ENCODE assay signal across 13 mouse cellular contexts in genomic region chr19:57900037-57900436, GRCm38 (mm10).
DNase-seq lines count a peak whose midpoint lies in the region; ATAC-seq and TF ChIP-seq lines count a peak whose summit lies in the region.
"Had no signal": no experiment of that assay in that cellular context is flagged by ENCODE, and none has a peak within 500 bp of the region (broad histone marks: within the 10 kb centered on the region; RNA-seq: fewer than 3 reads in every experiment).

No protein-coding gene starts in this region.

- ATAC-seq in hindbrain, postnatal 0 days: no peak
- no peak for ATAC-seq in hindbrain, embryonic 12.5 days (ENCODE audit: low FRiP score)
- ATAC-seq in lung, embryonic 14.5 days (ENCODE audit: insufficient read depth): no peak
- ATAC-seq in Patski: no peak

- CTCF ChIA-PET in Patski (lab: Charles Lee): interaction anchor here (0.9 to 2.3 kb wide), 7 partner anchors 9 to 569 kb away, joined by 3 to 10 read pairs (median 3); no protein-coding TSS in a partner anchor

- TF ChIP-seq CTCF in hindbrain, postnatal 0 days (IDR thresholded peaks at IDR 0.05; ENCODE audit: low read depth): peak; percentile 67
- peak; percentile 35 for TF ChIP-seq CTCF in lung, embryonic 14.5 days (IDR thresholded peaks at IDR 0.05; ENCODE audit: low read depth)
- peak; percentile 43 for TF ChIP-seq CTCF in Patski (IDR thresholded peaks at IDR 0.05)

- H3K27ac ChIP-seq in hindbrain, postnatal 0 days: no peak overlapping the region
- no peak overlapping the region for H3K27ac ChIP-seq in hindbrain, embryonic 12.5 days
- H3K27ac ChIP-seq in lung, embryonic 14.5 days (ENCODE audit: low read depth): no peak overlapping the region
- H3K27ac ChIP-seq: limb, embryonic 12.5 days; lung, embryonic 15.5 days had no signal

- POLR2A ChIA-PET in Patski (lab: Charles Lee): interaction anchor here (1.2 kb wide), 1 partner anchor 13 kb away, joined by 4 read pairs; no protein-coding TSS in a partner anchor

- no peaks in the 10 kb centered on the region for H3K4me1 ChIP-seq in hindbrain, postnatal 0 days (ENCODE audit: insufficient read depth, low read length)
- no peaks in the 10 kb centered on the region for H3K4me1 ChIP-seq in hindbrain, embryonic 12.5 days
- no peaks in the 10 kb centered on the region for H3K4me1 ChIP-seq in lung, embryonic 14.5 days (ENCODE audit: insufficient read depth)
- H3K4me1 ChIP-seq: limb, embryonic 12.5 days; lung, embryonic 15.5 days had no signal

- H3K36me3 ChIP-seq in hindbrain, postnatal 0 days (ENCODE audit: insufficient read depth, low read length): no peaks in the 10 kb centered on the region
- no peaks in the 10 kb centered on the region for H3K36me3 ChIP-seq in hindbrain, embryonic 12.5 days
- no peaks in the 10 kb centered on the region for H3K36me3 ChIP-seq in lung, embryonic 14.5 days (ENCODE audit: insufficient read depth)
- H3K36me3 ChIP-seq: limb, embryonic 12.5 days; lung, embryonic 15.5 days had no signal

- no peak overlapping the region for H3K4me3 ChIP-seq in hindbrain, postnatal 0 days (ENCODE audit: low read length)
- H3K4me3 ChIP-seq in hindbrain, embryonic 12.5 days: no peak overlapping the region
- no peak overlapping the region for H3K4me3 ChIP-seq in lung, embryonic 14.5 days (ENCODE audit: low read depth, low read length)
- H3K4me3 ChIP-seq: erythroblast, embryonic 14.5 days; limb, embryonic 12.5 days; lung, embryonic 15.5 days had no signal

- no peaks in the 10 kb centered on the region for H3K27me3 ChIP-seq in hindbrain, postnatal 0 days (ENCODE audit: insufficient read depth, low read length)
- H3K27me3 ChIP-seq in hindbrain, embryonic 12.5 days: no peaks in the 10 kb centered on the region
- no peaks in the 10 kb centered on the region for H3K27me3 ChIP-seq in lung, embryonic 14.5 days (ENCODE audit: insufficient read depth, low read length)
- no peaks in the 10 kb centered on the region for H3K27me3 ChIP-seq in Patski
- H3K27me3 ChIP-seq: limb, embryonic 12.5 days; lung, embryonic 15.5 days had no signal

- no peak overlapping the region for H3K4me2 ChIP-seq in hindbrain, postnatal 0 days (ENCODE audit: low read depth, low read length)
- no peak overlapping the region for H3K4me2 ChIP-seq in hindbrain, embryonic 12.5 days (replicated peaks)
- H3K4me2 ChIP-seq in lung, embryonic 14.5 days: no peak overlapping the region
- H3K4me2 ChIP-seq: limb, embryonic 12.5 days; lung, embryonic 15.5 days had no signal

- H3K9ac ChIP-seq in hindbrain, postnatal 0 days (replicated peaks; ENCODE audit: low read length): no peak overlapping the region
- no peak overlapping the region for H3K9ac ChIP-seq in hindbrain, embryonic 12.5 days
- H3K9ac ChIP-seq in lung, embryonic 14.5 days: no peak overlapping the region
- H3K9ac ChIP-seq: limb, embryonic 12.5 days; lung, embryonic 15.5 days had no signal

- peak; percentile 65 for DNase-seq in hindbrain, postnatal 0 days (ENCODE audit: low spot score)
- peak; percentile 33 for DNase-seq in lung, embryonic 14.5 days
- no peak for DNase-seq in lung, postnatal 36 days
- no peak for DNase-seq in Patski (ENCODE audit: low read depth, low spot score)
- DNase-seq in fibroblast of lung, adult 2 months (ENCODE audit: low read depth): peak; percentile 19
- no peak for DNase-seq in urinary bladder, adult 2 months (ENCODE audit: low spot score)
- DNase-seq: adrenal gland, postnatal 25 days; cerebellum, adult 11-12 months; embryo, embryonic 11 days had no signal

- in situ Hi-C loops in Patski (cut with MboI; ENCODE audit: low pct_unique_long_range_greater_than_20kb): no loop called here

- WGBS in hindbrain, postnatal 0 days: 73% methylated on average over 1 of the region's 1 CpGs
- WGBS in hindbrain, embryonic 12.5 days: 84% methylated on average over 1 of the region's 1 CpGs
- WGBS in lung, embryonic 14.5 days: 75% methylated on average over 1 of the region's 1 CpGs

- no peaks in the 10 kb centered on the region for H3K9me3 ChIP-seq in hindbrain, postnatal 0 days (ENCODE audit: low read length)
- no peaks in the 10 kb centered on the region for H3K9me3 ChIP-seq in hindbrain, embryonic 12.5 days (replicated peaks)
- H3K9me3 ChIP-seq in lung, embryonic 14.5 days (ENCODE audit: low read depth, low read length): no peaks in the 10 kb centered on the region
- H3K9me3 ChIP-seq: limb, embryonic 12.5 days; lung, embryonic 15.5 days had no signal

Comparison
In these comparisons a context has a peak if more than half of its experiments do, and no peak if none do; other contexts are left out.
1. DNase-seq: peak in hindbrain, postnatal 0 days (single experiment), lung, embryonic 14.5 days (single experiment) and fibroblast of lung, adult 2 months (single experiment); none in lung, postnatal 36 days (single experiment), Patski (single experiment) and urinary bladder, adult 2 months (single experiment).
2. Peak in every context shown above with its lines, with median percentiles within 50 percentile points of each other: CTCF ChIP-seq.